Mouse (Mus musculus) liver, embryonic 14.5 days (tissue): ENCODE data around the gene Fuk.

Experiments used
- CTCF ChIP-seq: IDR thresholded peaks from 2 replicates; pipeline ENCODE4 v1.5.1; 2016; ENCODE audit warnings: antibody characterized with exemption, low read depth, control low read depth
- EP300 ChIP-seq: IDR thresholded peaks from 2 replicates; pipeline ENCODE4 v1.6.1; 2016; ENCODE audit warnings: antibody characterized with exemption, low read depth

- TF ChIP-seq CTCF (no peak), EP300 (no peak)
Measured at GRCm38 (mm10) chr8:110894851-110895250, 7.4 kb downstream of the Fuk start.
